Mouse (Mus musculus) liver, adult 2 months (tissue): ENCODE measurements around the gene Gipc2.

Experiments
- CTCF ChIP-seq: fragments of 200-500 bp; IDR thresholded peaks from 2 replicates; pipeline ENCODE4 v1.5.1; 2011; ENCODE audit warnings: low read depth, low read length, control low read depth
- POLR2A ChIP-seq: fragments of 200-500 bp; IDR thresholded peaks from 2 replicates; pipeline ENCODE4 v1.6.1; 2011; ENCODE audit warnings: low read length, control low read depth; ENCODE audit not compliant: insufficient read depth; ENCODE audit errors: extremely low read depth

DNA sequence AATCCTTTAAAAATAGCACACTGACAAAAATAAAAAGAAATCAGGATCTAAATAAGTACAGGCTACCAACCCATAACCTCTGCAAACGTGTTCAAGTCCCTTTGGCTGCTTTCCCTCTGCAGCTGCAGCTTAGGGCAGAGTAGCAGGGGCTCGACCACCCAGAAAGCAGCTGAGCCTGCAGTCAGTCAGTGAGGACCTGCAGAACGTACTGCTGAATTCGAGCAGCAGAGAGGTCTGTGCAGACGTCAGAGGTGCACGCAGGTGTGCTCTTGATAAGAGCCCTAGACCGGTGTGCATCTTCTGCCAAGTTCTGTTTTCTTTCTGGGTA is 56.8 kb downstream of the Gipc2 start:
- no peak for TF ChIP-seq CTCF
- no peak for TF ChIP-seq POLR2A
